Mouse (Mus musculus): ENCODE results near the gene Msl3.
"Not testable (repeated sequence)": the region's sequence is repeated elsewhere in the genome, so short reads cannot be mapped to it uniquely, and the experiment has no call there.

The Msl3 gene

DNA sequence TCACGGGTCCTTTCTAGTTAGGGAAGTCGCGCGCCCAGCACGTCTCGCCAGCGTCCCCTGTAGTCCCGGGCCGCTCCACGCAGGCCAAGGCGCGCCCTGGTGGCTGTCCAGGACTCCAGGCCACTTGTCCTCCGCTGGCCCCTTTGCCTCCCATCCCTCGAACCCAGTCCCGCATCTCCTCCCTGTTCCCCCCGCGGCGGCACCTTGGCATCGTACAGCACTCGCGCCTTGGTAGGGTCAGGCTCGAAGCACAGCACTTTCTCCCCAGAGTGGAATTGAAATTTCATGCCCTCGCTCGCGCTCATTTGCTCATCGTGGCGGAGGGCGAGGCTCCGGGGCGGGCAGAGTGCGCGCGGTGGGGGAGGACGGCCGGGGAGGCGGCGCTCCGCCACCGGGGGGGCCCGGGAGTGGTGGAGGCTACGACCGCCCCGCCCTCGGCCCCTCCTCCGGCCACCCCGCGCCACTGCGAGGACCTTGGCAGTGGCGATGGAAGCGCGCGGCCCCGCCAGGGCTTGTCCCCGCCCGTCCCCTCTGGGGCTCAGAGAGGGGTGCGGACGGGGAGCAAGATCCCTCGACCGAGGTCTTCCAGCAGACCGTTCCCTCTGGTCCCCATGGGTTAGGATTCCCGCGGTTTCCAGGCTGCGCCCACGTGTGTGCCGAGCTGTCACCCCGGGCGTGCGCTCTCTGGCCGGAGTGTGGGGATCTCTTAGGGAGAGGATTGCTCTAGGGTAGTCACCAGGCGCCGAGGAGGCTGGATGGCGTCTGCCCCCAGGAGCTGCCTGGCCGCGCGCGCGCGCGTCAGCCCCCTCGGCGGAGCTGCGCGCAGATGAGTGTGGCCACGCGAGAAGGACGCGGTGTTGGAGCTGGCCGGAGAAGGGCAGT, at the start of gene Msl3:
Gene Msl3, minus strand, starts transcription at position 374 of the 882 bp plus-strand sequence.
- DNase-seq (ENCODE audit: extremely low read depth, low read depth): peak; percentile 45

DNA sequence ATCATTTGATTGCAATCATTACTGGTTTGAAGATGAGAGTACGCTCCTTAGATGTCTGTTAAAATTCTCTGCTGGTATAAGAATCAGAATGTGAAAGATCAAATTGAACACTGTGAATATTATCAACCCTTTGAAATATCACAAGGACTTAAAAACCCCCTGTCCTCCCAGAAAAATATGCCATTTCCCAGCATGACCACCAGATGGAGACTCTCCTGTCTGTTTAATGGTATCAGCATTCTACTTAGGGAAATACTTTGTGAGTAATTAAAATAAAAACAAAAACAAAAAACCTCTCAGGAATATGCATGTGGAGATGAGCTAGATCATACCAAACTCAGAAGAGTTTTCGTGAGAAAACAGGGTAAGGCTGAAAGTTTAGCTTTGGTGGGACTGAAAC, 44.3 kb upstream of the Msl3 start:
- peak; percentile 6 for DNase-seq (ENCODE audit: extremely low read depth, low read depth)

DNA sequence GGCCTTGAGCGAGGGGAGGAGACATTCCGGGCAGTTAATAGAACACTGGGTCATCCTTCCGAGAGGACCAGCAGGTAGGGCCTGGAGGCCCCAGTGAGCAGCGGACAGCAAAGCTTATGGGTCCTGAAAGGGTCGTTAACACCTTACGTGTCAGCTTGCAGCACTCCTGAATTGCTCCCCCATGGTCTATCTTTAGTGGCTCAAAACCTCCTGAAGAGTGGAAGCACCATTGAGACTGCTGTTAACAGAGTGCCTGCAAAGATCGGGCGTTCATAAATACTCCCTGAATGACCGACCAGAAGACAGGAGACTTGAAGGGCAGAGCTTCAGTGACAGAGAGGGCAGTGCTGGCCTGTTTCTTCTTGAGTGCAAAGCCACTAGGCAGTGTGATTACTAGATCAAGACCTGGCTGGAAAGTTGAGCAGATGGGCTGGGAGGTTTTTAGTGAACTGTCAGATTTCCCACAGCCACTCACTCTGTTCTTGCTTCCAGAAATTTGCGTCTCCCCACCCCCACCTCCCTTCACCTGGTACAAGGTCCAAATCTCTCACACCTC, 787 bp upstream of the Msl3 start:
- peak; percentile 34 for DNase-seq (ENCODE audit: extremely low read depth, low read depth)

DNA sequence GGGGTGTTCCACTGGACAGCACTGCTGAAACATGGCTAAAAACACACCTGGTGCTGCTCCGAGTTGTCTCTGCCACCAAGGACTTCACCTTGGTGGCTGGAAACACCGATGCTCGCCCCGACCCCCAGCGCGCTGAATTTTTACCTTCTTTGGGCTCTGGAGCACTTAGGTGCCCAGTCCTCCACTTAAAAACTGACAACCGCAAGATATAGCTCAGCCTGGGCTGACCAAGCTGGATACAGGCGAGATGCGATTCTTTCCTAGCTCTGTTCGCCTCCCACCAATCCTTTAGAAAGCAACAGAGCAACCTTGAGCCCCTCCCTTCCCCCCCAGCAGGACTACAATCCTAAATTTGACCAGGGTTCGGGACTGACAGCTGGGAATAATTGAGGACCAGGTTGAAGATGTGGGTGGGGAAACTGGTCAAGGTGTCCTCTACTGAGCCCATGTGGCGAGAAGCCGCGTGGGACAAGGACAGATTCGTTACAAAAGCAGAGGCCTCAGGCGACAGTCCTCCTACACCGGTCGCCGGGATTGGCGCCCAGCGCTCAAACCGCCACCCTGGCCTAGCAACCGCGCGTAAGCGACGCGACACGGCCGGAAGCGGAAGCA, 679 bp downstream of the Msl3 start:
- DNase-seq (ENCODE audit: extremely low read depth, low read depth): peak; percentile 82

DNA sequence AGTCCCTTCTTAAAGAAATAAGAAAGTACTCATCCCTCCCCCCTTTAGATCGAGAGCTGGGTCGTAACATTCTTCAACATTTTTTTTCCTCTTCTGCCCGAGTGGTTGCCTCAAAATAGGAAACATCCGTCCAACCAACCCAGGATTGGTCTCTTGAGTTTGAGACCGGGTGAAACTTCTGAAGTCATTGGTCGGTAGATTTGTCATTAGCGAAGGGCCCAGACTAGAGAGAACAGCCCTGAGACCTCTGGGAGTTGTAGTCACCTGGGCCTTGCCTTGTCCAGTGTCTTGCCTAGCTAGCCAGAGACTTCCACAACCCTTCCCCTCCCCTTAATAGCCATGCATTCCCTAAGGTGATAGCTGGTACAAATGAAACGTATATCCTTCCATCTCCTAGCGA, 1.3 kb downstream of the Msl3 start:
- peak; percentile 96 for DNase-seq (ENCODE audit: extremely low read depth, low read depth)

DNA sequence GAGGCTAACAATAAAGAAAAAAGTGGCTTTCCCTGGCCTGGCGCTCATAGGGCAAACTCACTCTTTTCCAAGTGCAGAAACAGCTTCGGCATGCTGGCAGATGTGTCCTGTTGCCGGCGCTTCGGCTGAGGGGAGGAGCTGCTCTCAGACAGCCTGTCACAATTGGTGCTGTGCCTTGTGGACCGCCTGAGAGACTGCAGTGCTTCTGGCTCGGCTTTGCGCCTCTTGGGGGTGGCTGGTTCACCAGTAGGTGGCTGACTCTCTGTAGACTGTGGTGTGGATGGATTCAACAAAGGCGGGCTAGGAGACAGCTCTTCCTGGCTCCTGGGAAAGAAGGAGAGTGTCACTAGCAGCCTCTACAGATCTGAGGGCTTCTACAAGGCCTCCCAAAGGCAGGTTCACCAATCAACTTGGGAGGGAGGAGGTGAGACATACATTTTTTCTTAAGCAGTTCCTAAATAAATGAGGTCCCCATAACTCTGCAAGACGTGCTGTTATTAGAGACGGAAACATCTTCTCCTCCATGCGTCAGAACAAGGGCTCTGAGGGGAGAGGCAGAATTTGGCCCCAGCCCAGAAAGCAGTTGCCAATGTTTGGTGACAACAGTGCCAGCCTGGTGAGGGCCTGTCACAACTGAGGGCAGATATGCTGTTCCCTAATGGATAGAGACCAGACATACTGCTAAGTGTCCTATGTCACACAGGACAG, 9.6 kb downstream of the Msl3 start:
- no peak for DNase-seq (ENCODE audit: extremely low read depth, low read depth)

DNA sequence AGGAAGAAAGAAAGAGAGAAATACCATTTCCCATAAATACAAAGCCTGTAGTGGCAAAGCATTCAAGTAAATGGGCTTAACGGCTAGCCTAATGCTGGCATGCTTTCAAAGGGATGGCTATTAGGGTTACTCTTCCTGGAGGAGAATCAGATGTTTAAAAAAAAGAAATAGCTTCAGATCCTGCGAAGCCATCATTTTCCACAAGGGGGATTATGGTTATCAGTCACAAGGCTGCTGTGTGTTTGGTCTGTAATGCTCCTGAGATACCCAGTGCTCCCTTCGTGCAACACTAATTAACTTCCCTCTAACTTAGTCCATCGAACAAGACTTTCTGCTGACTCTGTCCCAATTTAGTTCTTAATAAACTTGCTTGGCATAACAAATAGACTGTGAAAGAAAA, 13.5 kb downstream of the Msl3 start:
- no peak for DNase-seq (ENCODE audit: extremely low read depth, low read depth)

DNA sequence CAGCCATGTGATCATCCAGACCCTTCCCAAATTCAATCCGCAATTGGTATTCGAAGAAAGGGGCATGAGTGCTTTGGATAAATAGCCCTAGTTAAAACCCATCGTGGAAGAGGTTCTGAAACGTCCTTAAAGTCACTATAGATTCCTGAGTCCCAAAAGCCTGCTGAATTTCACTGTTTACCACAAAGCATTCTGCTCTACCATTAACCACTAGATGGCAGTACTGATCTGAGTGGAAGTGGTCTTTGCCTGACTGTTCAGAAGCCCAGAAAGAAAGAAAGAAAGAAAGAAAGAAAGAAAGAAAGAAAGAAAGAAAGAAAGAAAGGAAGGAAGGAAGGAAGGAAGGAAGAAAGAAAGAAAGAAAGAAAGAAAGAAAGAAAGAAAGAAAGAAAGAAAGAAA, 13.9 kb downstream of the Msl3 start:
- DNase-seq (ENCODE audit: extremely low read depth, low read depth): not testable (repeated sequence)

DNA sequence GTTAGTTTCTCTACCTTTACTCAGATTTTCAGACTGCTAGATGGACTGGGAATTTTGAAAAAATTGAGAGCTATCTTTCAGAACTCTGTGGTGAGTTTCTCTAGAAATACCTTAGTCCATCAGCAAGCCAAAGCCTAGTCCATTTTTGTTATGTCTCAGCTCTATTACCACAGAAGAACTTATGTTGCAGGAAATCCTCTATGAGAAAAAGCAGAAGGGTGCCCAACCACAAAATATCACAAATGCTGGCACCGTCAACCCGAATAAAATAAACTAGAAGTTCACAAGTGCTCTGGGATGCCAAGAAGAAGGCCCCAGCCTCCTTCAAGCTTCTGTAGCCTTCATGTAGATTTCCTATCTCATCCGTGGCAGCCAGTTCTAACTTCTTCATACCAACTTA, 14.4 kb downstream of the Msl3 start:
- no peak for DNase-seq (ENCODE audit: extremely low read depth, low read depth)

DNA sequence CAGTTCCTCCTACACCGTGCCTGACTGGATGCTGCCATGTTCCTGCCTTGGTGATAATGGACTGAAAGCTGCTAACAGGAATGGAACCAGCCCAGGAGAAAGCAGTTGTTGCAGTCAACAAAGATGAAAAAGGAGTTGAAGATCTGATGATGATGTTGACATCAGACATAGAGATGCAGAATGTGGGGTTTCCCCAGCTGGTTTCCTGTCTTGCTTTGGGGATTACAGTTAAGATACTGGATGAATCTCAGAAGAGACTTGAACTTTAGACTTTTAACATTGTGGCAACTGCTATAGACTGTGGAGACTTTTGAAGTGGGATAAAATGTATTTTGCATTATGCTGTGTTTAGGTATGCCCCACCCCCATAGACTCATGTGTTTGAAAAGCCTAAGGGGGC, 15.9 kb downstream of the Msl3 start:
- DNase-seq (ENCODE audit: extremely low read depth, low read depth): no peak

DNA sequence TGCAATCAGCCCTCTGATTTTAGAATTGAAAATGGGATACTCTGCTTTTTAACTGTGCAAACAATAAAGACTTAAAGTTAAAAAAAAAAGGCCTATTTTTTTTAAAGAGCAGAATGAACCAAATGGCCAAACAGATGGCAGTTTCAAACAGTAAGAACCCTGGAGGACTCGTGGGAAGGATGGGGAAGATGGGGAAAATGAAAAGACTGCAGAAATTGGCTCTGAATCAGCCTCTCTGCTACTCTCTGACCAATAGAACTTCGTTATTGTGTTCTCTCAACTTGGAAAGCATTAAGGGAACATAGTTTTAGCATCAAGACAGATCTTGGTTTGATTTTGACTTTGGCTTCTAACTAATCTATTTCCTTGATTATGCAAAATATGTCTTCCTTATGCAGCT, 24.4 kb downstream of the Msl3 start:
- DNase-seq (ENCODE audit: extremely low read depth, low read depth): no peak

DNA sequence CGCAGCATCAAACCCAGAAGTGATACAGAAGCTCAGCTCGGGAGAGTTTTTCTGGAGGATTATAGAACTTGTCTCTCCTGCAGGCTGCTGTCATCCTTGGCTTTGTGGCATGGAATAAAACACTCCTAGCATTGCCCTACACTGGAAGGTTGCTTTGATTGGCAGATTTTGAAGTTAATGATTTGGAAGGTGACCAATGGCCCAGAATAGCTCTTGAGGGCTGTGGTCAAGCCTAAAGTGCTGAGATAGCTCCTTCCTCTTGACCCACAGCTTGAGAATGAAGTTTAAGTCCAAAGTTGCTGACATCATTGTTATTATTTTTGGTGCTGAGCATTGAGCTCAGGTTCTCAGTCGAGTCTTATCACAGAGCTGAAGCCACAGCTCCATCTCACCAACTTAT, 26.0 kb downstream of the Msl3 start:
- DNase-seq (ENCODE audit: extremely low read depth, low read depth): no peak

DNA sequence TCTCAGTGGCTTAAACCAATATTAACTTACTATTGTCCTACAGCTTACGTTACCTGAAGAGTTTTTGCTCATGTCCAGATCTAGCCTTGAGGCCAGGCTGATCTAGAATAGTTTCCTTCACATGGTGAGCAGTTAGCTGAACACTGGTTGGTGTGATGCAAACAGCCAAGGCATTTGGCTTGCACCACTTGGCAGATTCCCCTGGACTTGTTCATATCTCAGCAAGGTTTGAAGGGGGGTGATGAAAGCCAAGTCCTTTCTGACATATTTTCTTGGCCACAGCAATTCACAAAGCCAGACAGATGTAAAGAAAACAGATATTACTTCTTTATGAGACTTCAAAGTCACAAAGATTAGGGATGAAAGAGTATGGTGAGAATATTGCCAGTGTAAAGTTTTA, 30.2 kb downstream of the Msl3 start:
- no peak for DNase-seq (ENCODE audit: extremely low read depth, low read depth)

DNA sequence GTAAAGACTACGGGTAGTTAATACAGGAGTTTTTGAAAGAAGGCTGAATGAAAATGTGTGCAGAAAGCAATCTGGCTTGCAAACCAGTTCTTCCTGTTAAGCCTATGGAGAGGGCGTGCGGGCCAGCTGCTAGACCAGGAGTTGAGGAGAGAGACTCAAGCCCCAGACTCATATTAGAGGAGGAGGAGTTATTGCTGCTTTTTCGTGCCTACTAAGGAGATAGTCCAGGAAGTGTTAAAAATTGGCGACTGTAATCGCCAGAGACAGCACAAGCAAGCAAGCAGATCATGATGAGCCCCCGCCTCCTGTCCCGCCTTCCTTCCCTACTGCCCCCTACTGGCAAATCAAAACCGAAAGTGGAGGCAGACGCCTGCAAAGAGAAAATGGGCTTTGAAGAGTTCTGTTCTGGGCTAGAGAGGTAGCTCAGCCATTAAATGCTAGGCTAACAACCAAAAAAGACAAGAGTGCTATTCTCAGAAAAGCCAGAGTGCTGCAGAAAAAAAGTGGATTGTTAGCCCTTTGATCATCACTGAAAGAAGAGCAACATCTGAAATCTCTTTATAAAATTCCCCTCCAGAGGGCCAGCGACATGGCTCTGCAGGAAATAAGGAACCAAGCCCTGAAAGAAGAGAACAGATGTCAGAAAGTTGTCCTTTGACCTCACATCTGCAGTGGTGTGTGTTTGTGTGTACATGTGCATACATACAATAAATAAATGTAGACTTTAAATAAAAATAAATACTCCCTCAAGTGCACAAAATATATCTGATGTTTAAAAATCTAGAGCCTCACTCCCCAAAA, 33.9 kb downstream of the Msl3 start:
- DNase-seq (ENCODE audit: extremely low read depth, low read depth): peak; percentile 70

All from MEL-GATA-1-ER (cell line).